Mouse (Mus musculus) embryonic facial prominence, embryonic 15.5 days (tissue): ENCODE results near the gene Lrrc51. TPM values are rescaled to one million over a fixed set of nuclear protein-coding genes. Genes with fewer than 3 reads are reported as not detected.
"Not testable (repeated sequence)": the region's sequence is repeated elsewhere in the genome, so short reads cannot be mapped to it uniquely, and the experiment has no call there.

ENCODE experiments used
- ATAC-seq: fragments of 200-750 bp; cut with Nextera tagmentation; 2 replicates; pipeline ENCODE4 v1.8.0; 2017; ENCODE audit warnings: low read depth, moderate TSS enrichment; ENCODE audit not compliant: insufficient number of reproducible peaks, low FRiP score, low TSS enrichment
- H3K27ac ChIP-seq: fragments of 300-500 bp; sonication (generic); replicated peaks from 2 replicates; pipeline ENCODE4 v1.5.1; 2015; ENCODE audit warnings: mild to moderate bottlenecking, inconsistent platforms
- H3K27me3 ChIP-seq: fragments of 300-500 bp; sonication (generic); 2 replicates; pipeline ENCODE4 v1.6.1; 2015; ENCODE audit warnings: inconsistent platforms
- H3K36me3 ChIP-seq: fragments of 300-500 bp; sonication (generic); 2 replicates; pipeline ENCODE4 v1.6.1; 2015; ENCODE audit warnings: mild to moderate bottlenecking, inconsistent platforms
- H3K4me1 ChIP-seq: fragments of 300-500 bp; sonication (generic); 2 replicates; pipeline ENCODE4 v1.6.1; 2015; ENCODE audit warnings: inconsistent platforms
- H3K4me2 ChIP-seq: fragments of 300-500 bp; sonication (generic); replicated peaks from 2 replicates; pipeline ENCODE4 v1.6.1; 2015; ENCODE audit warnings: mild to moderate bottlenecking, inconsistent platforms
- H3K4me3 ChIP-seq: fragments of 300-500 bp; sonication (generic); replicated peaks from 2 replicates; pipeline ENCODE4 v1.5.1; 2015; ENCODE audit warnings: mild to moderate bottlenecking, inconsistent platforms
- H3K9ac ChIP-seq: fragments of 300-500 bp; sonication (generic); 2 replicates; pipeline ENCODE4 v1.6.1; 2015; ENCODE audit warnings: inconsistent platforms
- H3K9me3 ChIP-seq: fragments of 300-500 bp; sonication (generic); replicated peaks from 2 replicates; pipeline ENCODE4 v1.6.1; 2016; ENCODE audit warnings: inconsistent platforms
- WGBS: fragments of 180-500 bp; shearing (Covaris S2); methylation state at CpG from one replicate; pipeline ENCODE4 v1.1.7; 2015; 5-methylcytosine and 5-hydroxymethylcytosine counted together
- polyA plus RNA-seq: library from polyadenylated mRNA; unstranded; fragments of >200 nt; fragmentation: Nextera tagmentation; extraction: Ambion mirVana; gene quantifications from 2 replicates; pipeline ENCODE4 v1.2.1, GENCODE M21; 2015

Gene Lrrc51
- polyA plus RNA-seq, 1 experiment from 2014 or later, result 29.2 TPM

- no peak overlapping the region for H3K9ac ChIP-seq
- H3K27me3 ChIP-seq, result no peaks in the 10 kb centered on the region
- peaks cover 11% of the 10 kb centered on the region for H3K4me1 ChIP-seq
- no peaks in the 10 kb centered on the region for H3K9me3 ChIP-seq
- no peak overlapping the region for H3K27ac ChIP-seq
- H3K4me3 ChIP-seq, result no peak overlapping the region
- no peaks in the 10 kb centered on the region for H3K36me3 ChIP-seq
- ATAC-seq, result no peak
- H3K4me2 ChIP-seq, result no peak overlapping the region
- WGBS, result 92% methylated on average over 4 of the region's 4 CpGs
Observed at GRCm38 (mm10) chr7:101964551-101964950, 30.9 kb upstream of the Lrrc51 start.

GRCm38 (mm10) chr7:101963621-101964020 lies 29.9 kb upstream of the Lrrc51 start:
- no peaks in the 10 kb centered on the region for H3K9me3 ChIP-seq
- H3K4me2 ChIP-seq, result no peak overlapping the region
- H3K9ac ChIP-seq, result no peak overlapping the region

GRCm38 (mm10) chr7:101962829-101963228 lies 29.1 kb upstream of the Lrrc51 start:
- Histone ChIP-seq H3K4me3 (no peak overlapping the region), H3K9ac (no peak overlapping the region), H3K27me3 (no peaks in the 10 kb centered on the region), H3K9me3 (no peaks in the 10 kb centered on the region), H3K36me3 (no peaks in the 10 kb centered on the region), H3K4me1 (no peaks in the 10 kb centered on the region), H3K4me2 (no peak overlapping the region), H3K27ac (no peak overlapping the region)
- 97% methylated on average over 2 of the region's 2 CpGs for WGBS
- no peak for ATAC-seq

More at GRCm38 (mm10) chr7:101963621-101964020, 29.9 kb upstream of the Lrrc51 start:
- no peaks in the 10 kb centered on the region for H3K27me3 ChIP-seq
- no peak overlapping the region for H3K27ac ChIP-seq
- H3K36me3 ChIP-seq, result no peaks in the 10 kb centered on the region
- H3K4me3 ChIP-seq, result no peak overlapping the region
- WGBS, result 91% methylated on average over 2 of the region's 2 CpGs
- H3K4me1 ChIP-seq, result peaks cover 5% of the 10 kb centered on the region
- no peak for ATAC-seq

- 93% methylated on average over 5 of the region's 5 CpGs for WGBS
- Histone ChIP-seq H3K27me3 (no peaks in the 10 kb centered on the region), H3K4me2 (no peak overlapping the region), H3K9me3 (no peaks in the 10 kb centered on the region), H3K36me3 (no peaks in the 10 kb centered on the region), H3K4me3 (no peak overlapping the region), H3K9ac (no peak overlapping the region), H3K4me1 (no peaks in the 10 kb centered on the region), H3K27ac (no peak overlapping the region)
- no peak for ATAC-seq
Observed at GRCm38 (mm10) chr7:101956911-101957310, 23.2 kb upstream of the Lrrc51 start.

- WGBS, result 78% methylated on average over 1 of the region's 1 CpGs
- no peak overlapping the region for H3K27ac ChIP-seq
- H3K36me3 ChIP-seq, result no peaks in the 10 kb centered on the region
- no peak overlapping the region for H3K4me2 ChIP-seq
- no peaks in the 10 kb centered on the region for H3K4me1 ChIP-seq
- no peaks in the 10 kb centered on the region for H3K9me3 ChIP-seq
- no peak overlapping the region for H3K4me3 ChIP-seq
- H3K9ac ChIP-seq, result no peak overlapping the region
- no peak for ATAC-seq
- no peaks in the 10 kb centered on the region for H3K27me3 ChIP-seq
Observed at GRCm38 (mm10) chr7:101956481-101956880, 22.8 kb upstream of the Lrrc51 start.

- H3K4me3 ChIP-seq, result no peak overlapping the region
- ATAC-seq, result no peak
- no peak overlapping the region for H3K27ac ChIP-seq
- WGBS, result 68% methylated on average over 4 of the region's 4 CpGs
- no peak overlapping the region for H3K4me2 ChIP-seq
- no peak overlapping the region for H3K9ac ChIP-seq
- no peaks in the 10 kb centered on the region for H3K9me3 ChIP-seq
- no peaks in the 10 kb centered on the region for H3K4me1 ChIP-seq
- no peaks in the 10 kb centered on the region for H3K36me3 ChIP-seq
- no peaks in the 10 kb centered on the region for H3K27me3 ChIP-seq
Observed at GRCm38 (mm10) chr7:101955862-101956261, 22.2 kb upstream of the Lrrc51 start.

GRCm38 (mm10) chr7:101955276-101955675 lies 21.6 kb upstream of the Lrrc51 start:
- Histone ChIP-seq H3K4me3 (no peak overlapping the region), H3K4me1 (no peaks in the 10 kb centered on the region), H3K36me3 (no peaks in the 10 kb centered on the region), H3K4me2 (no peak overlapping the region), H3K27me3 (no peaks in the 10 kb centered on the region), H3K9me3 (no peaks in the 10 kb centered on the region), H3K27ac (no peak overlapping the region), H3K9ac (no peak overlapping the region)
- ATAC-seq, result no peak
- WGBS, result 95% methylated on average over 2 of the region's 2 CpGs

GRCm38 (mm10) chr7:101954163-101954562 lies 20.5 kb upstream of the Lrrc51 start:
- WGBS, result 86% methylated on average over 2 of the region's 2 CpGs
- no peak for ATAC-seq
- H3K4me2 ChIP-seq, result no peak overlapping the region

GRCm38 (mm10) chr7:101952098-101952497 lies 18.4 kb upstream of the Lrrc51 start:
- no peak overlapping the region for H3K4me2 ChIP-seq
- no peaks in the 10 kb centered on the region for H3K27me3 ChIP-seq
- no peak overlapping the region for H3K4me3 ChIP-seq
- no peaks in the 10 kb centered on the region for H3K36me3 ChIP-seq
- no peaks in the 10 kb centered on the region for H3K9me3 ChIP-seq
- no peak overlapping the region for H3K9ac ChIP-seq
- H3K4me1 ChIP-seq, result no peaks in the 10 kb centered on the region
- no peak overlapping the region for H3K27ac ChIP-seq
- WGBS, result 32% methylated on average over 2 of the region's 2 CpGs
- ATAC-seq, result no peak

More at GRCm38 (mm10) chr7:101954163-101954562, 20.5 kb upstream of the Lrrc51 start:
- Histone ChIP-seq H3K9ac (no peak overlapping the region), H3K9me3 (no peaks in the 10 kb centered on the region), H3K4me3 (no peak overlapping the region), H3K36me3 (no peaks in the 10 kb centered on the region), H3K27ac (no peak overlapping the region), H3K27me3 (no peaks in the 10 kb centered on the region), H3K4me1 (no peaks in the 10 kb centered on the region)

- Histone ChIP-seq H3K36me3 (no peaks in the 10 kb centered on the region), H3K4me1 (no peaks in the 10 kb centered on the region), H3K27me3 (no peaks in the 10 kb centered on the region), H3K4me2 (no peak overlapping the region), H3K9me3 (no peaks in the 10 kb centered on the region), H3K27ac (0 out of 2 replicates have a peak overlapping the region, but pooled peaks have one; percentile 51), H3K4me3 (no peak overlapping the region), H3K9ac (no peak overlapping the region)
- WGBS, result 71% methylated on average over 1 of the region's 1 CpGs
- ATAC-seq, result no peak
Observed at GRCm38 (mm10) chr7:101951648-101952047, 18.0 kb upstream of the Lrrc51 start.

- H3K27ac ChIP-seq, H3K9me3 ChIP-seq, H3K4me2 ChIP-seq, H3K27me3 ChIP-seq, H3K4me1 ChIP-seq, ATAC-seq, H3K4me3 ChIP-seq, H3K9ac ChIP-seq, H3K36me3 ChIP-seq: not testable (repeated sequence)
- WGBS, result 89% methylated on average over 5 of the region's 5 CpGs
Observed at GRCm38 (mm10) chr7:101949008-101949407, 15.3 kb upstream of the Lrrc51 start.

- H3K27me3 ChIP-seq, result no peaks in the 10 kb centered on the region
- no peaks in the 10 kb centered on the region for H3K36me3 ChIP-seq
- 87% methylated on average over 4 of the region's 4 CpGs for WGBS
- peaks cover 12% of the 10 kb centered on the region; the same call in 1 of the 2 replicates for H3K4me1 ChIP-seq
- no peak overlapping the region for H3K4me2 ChIP-seq
- no peak overlapping the region for H3K27ac ChIP-seq
- no peak overlapping the region for H3K9ac ChIP-seq
- H3K4me3 ChIP-seq, result no peak overlapping the region
- no peaks in the 10 kb centered on the region for H3K9me3 ChIP-seq
- no peak for ATAC-seq
Observed at GRCm38 (mm10) chr7:101939758-101940157, 6.1 kb upstream of the Lrrc51 start.
